Mouse (Mus musculus) liver, postnatal 0 days (tissue): Measurements from ENCODE around the gene Ddx6.

ENCODE experiments used
- CTCF ChIP-seq: sonication (generic); IDR thresholded peaks from 2 replicates; pipeline ENCODE4 v1.5.1; 2016; ENCODE audit warnings: antibody characterized with exemption, low read depth
- EP300 ChIP-seq: IDR thresholded peaks from 2 replicates; pipeline ENCODE4 v1.6.1; 2016; ENCODE audit warnings: antibody characterized with exemption, low read depth, mild to moderate bottlenecking

GRCm38 (mm10) chr9:44582390-44582789 is 22.3 kb upstream of the Ddx6 start:
- peak; percentile 9; the same call in 1 of the 2 replicates for TF ChIP-seq CTCF
- TF ChIP-seq EP300: no peak
